Mouse (Mus musculus): ENCODE results near the gene Hspe1.

The Hspe1 gene

DNA sequence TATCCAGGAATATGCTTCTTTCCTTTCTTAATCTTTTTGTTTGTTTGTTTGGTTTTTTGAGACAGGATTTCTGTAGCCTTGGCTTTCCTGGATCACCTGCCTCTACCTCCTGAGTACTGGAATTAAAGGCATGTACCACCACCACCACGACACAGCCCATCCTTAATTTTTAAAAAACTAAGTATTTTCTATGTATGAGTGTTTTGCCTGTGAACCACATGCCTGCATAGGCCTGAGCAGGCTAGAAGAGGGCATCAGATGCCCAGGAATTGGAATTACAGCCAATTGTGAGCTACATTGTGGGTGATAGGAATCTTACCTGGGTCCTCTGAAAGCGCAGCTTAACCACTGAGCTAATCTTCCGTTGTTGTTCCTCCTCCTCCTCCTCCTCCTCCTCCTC, 46.4 kb downstream of the Hspe1 start:
- DNase-seq (ENCODE audit: low spot score), result no peak

DNA sequence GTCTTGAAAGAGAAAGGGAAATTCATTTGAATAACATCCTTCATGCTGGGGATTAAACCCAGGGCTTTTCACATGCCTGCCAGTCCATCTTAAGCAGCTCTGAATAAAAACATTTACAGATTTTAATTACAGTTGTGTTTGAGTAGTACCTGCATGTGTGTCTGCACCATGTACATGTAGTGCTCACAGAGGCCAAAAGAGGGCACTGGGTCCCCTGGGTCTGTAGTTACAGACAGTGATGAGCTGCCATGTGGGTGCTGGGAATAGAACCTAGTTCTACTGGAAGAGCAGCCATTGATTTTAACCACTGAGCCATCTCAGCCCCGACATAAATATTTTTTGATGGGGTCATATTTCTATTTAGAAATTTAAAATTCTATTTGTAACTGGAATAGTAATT, 47.9 kb downstream of the Hspe1 start:
- DNase-seq (ENCODE audit: low spot score), result no peak

All from testis, postnatal 10 days (tissue).